Mouse (Mus musculus) adrenal gland, adult 2 months (tissue): ENCODE measurements around the gene Aqp12. TPM values are rescaled to one million over a fixed set of nuclear protein-coding genes. Genes with fewer than 3 reads are reported as not detected.
"Not testable (repeated sequence)": the region's sequence is repeated elsewhere in the genome, so short reads cannot be mapped to it uniquely, and the experiment has no call there.

Experiments
- DNase-seq: peaks from one replicate; pipeline ENCODE4 v3.0.0; 2021
- long read RNA-seq: library from polyadenylated mRNA; stranded (forward); transcript quantifications from one replicate; pipeline ENCODE4 v2.0.0, GENCODE M21; 2021
- polyA plus RNA-seq: library from polyadenylated mRNA; depleted of rRNA; stranded (reverse); fragments of >200 nt; gene quantifications from 2 replicates; pipeline ENCODE4 v1.2.3, GENCODE M21; 2012; rRNA removed
- total RNA-seq, 2 experiments: library from RNA; stranded (reverse); gene quantifications; 2 replicates each; pipeline ENCODE4 v1.2.3; 2021

The Aqp12 gene
- under 1 TPM in 1 of 2 experiments, not detected in 1; 0.26 TPM for total RNA-seq
- polyA plus RNA-seq = not detected in 2 replicates
- long read RNA-seq = 0 reads

GRCm38 (mm10) chr1:93006061-93006460, at the start of gene Aqp12:
TSS of gene Aqp12 (plus strand) at chr1:93006334.
- no peak for DNase-seq

GRCm38 (mm10) chr1:92956571-92957335, 49.4 kb upstream of the Aqp12 start:
- DNase-seq = peak; percentile 72

- DNase-seq = no peak
Observed at GRCm38 (mm10) chr1:92958999-92959398, 47.1 kb upstream of the Aqp12 start.

GRCm38 (mm10) chr1:92970791-92971190, 35.3 kb upstream of the Aqp12 start:
- not testable (repeated sequence) for DNase-seq

GRCm38 (mm10) chr1:92971879-92972795, 34.0 kb upstream of the Aqp12 start:
- DNase-seq = peak; percentile 66

- peak; percentile 78 for DNase-seq
Observed at GRCm38 (mm10) chr1:92972854-92973253, 33.3 kb upstream of the Aqp12 start.

- DNase-seq = peak; percentile 30
Observed at GRCm38 (mm10) chr1:92976141-92976566, 30.0 kb upstream of the Aqp12 start.

- peak; percentile 40 for DNase-seq
Observed at GRCm38 (mm10) chr1:92978645-92979044, 27.5 kb upstream of the Aqp12 start.

- DNase-seq = peak; percentile 3
Observed at GRCm38 (mm10) chr1:92979073-92979602, 27.0 kb upstream of the Aqp12 start.

- DNase-seq = peak; percentile 50
Observed at GRCm38 (mm10) chr1:92981056-92981845, 24.9 kb upstream of the Aqp12 start.

- peak; percentile 0 for DNase-seq
Observed at GRCm38 (mm10) chr1:92982931-92983605, 23.1 kb upstream of the Aqp12 start.

GRCm38 (mm10) chr1:92984999-92985398, 21.1 kb upstream of the Aqp12 start:
- peak; percentile 2 for DNase-seq

- no peak for DNase-seq
Observed at GRCm38 (mm10) chr1:92988894-92989293, 17.2 kb upstream of the Aqp12 start.

- DNase-seq = no peak
Observed at GRCm38 (mm10) chr1:92989891-92990290, 16.2 kb upstream of the Aqp12 start.

- DNase-seq = peak; percentile 81
Observed at GRCm38 (mm10) chr1:92992214-92992855, 13.8 kb upstream of the Aqp12 start.

- DNase-seq = no peak
Observed at GRCm38 (mm10) chr1:92992880-92993279, 13.3 kb upstream of the Aqp12 start.

- peak; percentile 95 for DNase-seq
Observed at GRCm38 (mm10) chr1:93009196-93009595, 3.1 kb downstream of the Aqp12 start.

GRCm38 (mm10) chr1:93010731-93011130, 4.6 kb downstream of the Aqp12 start:
- peak; percentile 38 for DNase-seq

- peak; percentile 51 for DNase-seq
Observed at GRCm38 (mm10) chr1:93012103-93012585, 6.0 kb downstream of the Aqp12 start.

GRCm38 (mm10) chr1:93013367-93013766, 7.2 kb downstream of the Aqp12 start:
- no peak for DNase-seq
